Mouse (Mus musculus): ENCODE results near the gene Lhfp.

Gene Lhfp

DNA sequence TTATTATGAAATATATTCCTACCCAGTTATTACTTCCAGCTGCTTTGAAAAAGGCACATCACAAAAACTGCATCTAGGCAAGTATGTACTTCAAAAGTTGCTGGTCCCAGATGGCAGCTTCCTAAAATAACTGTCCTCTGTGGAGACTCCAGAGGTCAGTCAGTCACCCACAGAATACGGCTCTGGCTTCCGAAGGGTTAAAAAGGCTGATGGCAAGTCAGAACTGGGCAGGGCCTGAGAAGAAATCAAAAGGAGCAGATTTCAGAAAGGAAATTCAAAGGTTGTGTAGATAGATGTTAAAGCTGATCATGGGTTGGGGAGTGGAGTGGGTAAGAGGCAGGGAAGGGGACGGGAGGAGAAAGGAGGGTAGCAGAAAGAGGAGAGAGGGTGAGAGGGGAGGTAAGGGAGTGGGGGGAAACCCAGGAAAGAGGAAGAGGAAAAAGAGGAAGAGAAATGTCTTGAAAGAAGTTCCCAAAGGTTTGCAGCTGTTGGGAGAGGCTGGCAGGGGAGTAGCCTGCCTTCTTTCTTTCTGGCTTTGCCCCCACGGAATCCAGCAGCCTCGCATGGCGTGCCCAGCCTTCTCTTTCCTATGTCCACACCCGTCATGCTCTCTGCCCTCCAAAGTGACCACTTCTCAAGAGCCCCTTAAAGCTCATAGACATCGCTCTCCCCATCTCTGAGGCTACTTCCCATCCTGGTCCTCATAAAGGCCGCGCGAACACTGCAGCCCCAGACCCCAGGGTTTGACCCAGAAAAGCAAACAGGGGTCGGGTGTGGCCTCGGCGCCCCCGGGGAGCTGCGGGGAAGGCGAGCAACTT is 526 bp upstream of the Lhfp start:
- in situ Hi-C loops (cut with MboI; ENCODE audit: low sequenced_read_pairs), result no loop called here

DNA sequence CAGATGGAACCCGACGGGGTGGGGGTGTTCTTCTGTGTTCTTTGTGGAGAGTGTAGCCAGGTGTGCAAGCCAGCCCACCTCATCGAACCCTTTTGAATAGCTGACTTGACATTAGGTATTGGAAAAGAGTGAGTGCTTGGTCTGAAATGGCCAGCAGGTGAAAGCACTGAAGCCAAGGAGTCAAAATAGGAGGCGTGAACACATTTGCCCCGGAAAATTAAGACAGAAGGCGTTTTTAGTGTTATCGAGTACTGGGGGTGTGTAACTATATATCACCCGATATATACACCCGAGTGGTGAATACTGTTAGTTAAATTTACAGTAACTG is 876 bp downstream of the Lhfp start:
- in situ Hi-C loops (cut with MboI; ENCODE audit: low sequenced_read_pairs), result no loop called here

DNA sequence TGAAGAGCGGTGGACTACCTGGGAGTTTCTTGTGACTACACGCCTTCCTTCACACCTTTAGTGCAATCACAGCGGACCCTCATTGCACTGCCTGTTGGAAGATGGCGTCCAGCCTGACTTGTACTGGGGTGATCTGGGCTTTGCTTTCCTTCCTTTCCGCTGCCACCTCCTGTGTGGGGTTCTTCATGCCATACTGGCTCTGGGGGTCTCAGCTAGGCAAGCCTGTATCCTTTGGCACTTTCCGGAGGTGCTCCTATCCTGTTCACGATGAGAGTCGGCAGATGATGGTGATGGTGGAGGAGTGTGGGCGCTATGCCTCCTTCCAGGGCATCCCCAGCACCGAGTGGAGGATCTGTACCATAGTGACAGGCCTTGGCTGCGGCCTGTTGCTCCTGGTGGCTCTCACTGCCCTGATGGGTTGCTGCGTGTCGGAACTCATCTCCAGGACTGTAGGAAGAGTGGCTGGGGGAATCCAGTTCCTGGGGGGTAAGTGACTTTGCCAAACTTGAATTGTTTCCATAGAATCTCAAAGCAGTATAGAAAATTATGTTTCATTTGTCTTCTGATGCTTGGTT is 2.0 kb downstream of the Lhfp start:
- in situ Hi-C loops (cut with MboI; ENCODE audit: low sequenced_read_pairs), result no loop called here

DNA sequence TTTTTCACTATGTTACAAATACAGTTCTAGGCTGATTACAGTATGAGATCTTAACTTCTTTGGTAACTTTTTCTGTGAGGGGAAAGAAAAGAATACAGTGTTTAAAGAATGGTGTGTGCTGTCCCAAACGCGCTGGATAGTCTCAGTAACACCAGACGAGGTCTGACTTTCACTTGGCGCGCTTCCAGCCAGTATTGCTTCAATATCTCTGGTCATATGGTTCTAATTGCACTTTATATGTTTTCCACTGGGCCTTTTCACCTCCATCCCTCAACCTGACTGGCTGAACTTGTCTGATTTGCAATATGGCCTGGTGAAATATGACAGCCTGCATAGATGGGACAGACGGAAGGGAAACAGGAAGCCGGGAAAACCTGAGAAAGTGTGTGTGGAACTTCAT is 2.9 kb downstream of the Lhfp start:
- in situ Hi-C loops (cut with MboI; ENCODE audit: low sequenced_read_pairs), result no loop called here

DNA sequence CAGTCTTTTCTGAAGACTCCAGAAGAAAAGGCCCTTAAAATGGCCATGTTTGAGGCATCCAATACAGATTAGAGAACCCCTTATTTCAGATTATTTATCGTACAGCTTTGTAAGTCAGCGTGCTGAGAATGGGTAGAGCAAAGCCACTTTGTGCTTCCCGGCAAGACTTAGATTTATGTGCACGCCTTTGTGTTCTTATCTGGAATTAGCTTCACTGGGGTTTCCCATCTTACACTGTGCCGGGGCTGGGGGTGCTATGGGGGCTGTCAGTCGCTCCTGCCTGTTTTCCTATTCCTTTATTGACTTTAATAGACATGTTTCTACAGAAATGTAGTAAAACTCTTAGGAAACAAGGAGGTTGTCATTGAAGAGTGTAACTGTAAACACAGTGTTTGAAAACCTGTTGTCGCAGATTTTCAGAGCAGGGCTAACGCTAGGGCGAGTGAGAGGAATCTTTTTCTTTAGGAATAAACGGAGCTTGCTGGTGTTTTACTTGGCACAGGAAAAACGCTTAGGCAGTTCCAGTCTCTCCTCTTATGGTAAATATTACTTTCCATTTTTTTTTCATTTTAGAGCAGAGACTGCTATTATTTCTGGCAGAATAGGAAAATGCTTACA is 3.5 kb downstream of the Lhfp start:
- in situ Hi-C loops (cut with MboI; ENCODE audit: low sequenced_read_pairs), result no loop called here

DNA sequence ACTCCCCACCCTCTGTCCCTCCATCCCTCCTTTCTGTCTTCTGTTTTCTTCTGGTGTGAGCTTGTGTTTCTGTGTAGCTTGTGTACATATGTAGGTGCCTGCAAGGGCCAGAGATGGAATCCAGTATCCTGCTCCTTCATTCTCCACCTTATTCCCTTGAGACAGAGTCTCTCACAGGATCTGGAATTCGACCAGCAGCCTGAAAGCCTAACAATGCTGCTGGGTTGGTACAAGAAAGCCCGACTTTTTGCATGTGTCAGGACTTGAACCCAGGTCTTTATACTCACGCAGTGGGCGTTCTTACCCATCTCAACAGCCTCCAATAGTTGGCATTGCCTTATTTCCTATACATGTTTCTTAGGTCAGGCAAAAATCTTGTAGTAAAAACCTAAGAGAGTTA is 4.4 kb downstream of the Lhfp start:
- in situ Hi-C loops (cut with MboI; ENCODE audit: low sequenced_read_pairs), result no loop called here

DNA sequence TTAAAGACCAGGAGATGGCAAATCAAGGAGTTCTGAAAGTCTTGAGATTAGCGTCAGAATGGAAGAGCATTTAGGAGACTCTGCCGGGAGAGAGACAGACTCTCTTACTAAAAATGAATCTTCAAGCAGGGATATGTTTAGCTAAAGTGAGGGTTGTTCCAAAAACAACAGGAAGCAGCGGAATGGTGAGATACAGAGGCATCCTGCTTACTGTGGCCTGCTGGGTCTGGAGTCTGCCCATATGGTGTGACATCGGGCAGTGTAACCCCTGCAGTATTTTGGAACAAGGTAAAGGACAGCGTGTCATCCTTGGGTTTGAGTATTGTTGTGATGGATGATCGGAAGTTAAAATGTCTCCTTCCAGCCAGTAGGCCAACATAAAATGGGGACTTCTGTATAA is 5.0 kb downstream of the Lhfp start:
- in situ Hi-C loops (cut with MboI; ENCODE audit: low sequenced_read_pairs), result no loop called here

DNA sequence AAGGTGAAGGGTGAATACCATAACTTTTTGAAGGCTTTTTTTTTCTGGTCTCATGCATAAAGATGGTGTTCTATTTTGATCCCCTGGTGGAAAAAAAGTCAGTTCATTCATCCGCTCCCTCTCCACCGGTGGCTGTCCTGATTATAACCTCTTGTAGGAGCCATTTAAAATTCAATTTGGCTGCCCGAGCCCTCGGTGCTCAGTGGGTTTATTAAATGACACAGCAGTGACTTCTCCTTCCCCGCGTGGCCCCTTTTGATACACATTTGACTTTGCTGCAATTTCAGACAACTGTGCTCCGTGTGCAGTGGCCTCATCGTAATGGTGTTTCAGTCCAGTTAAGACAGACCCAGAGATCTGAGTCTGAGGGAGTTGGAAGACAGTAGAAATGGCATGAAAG is 11.1 kb downstream of the Lhfp start:
- in situ Hi-C loops (cut with MboI; ENCODE audit: low sequenced_read_pairs), result no loop called here

DNA sequence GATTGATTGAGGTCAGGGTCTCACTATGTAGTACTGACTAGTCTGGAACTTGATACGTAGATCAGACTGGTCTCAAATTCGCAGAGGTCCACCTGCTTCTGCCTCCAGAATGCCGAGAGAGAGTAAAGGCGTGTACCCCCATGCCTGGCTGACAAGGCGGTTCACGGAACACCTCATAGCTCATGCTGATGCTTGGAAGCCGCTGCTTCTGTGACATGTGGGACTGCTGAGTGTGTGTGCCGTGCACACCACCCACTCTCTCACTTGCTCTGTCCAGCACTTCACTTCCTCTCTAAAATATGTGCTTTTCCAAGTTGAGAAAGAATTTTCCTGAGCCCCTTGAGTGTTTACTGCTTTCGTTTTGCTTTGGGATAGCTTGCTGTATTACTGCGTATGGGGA is 15.1 kb downstream of the Lhfp start:
- in situ Hi-C loops (cut with MboI; ENCODE audit: low sequenced_read_pairs), result no loop called here

DNA sequence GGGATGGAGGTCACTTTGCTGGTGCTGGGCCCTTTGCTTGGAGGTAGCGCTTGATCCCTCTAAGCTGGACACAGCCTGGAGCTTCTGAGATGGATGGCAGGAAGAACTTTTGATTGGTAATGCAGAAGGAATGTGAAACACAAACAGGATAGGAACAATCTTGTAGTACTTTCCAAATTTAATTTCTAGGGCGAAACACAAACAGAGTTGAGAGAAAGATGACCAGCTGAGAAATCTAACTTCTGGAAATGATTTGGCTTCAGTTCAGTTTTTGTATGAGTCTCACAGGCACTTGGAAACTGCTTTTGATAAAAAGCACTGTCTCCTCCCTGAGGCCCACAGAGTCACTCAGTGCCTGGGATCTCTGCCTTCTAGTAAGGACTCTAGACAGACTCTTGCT is 18.6 kb downstream of the Lhfp start:
- in situ Hi-C loops (cut with MboI; ENCODE audit: low sequenced_read_pairs), result no loop called here

DNA sequence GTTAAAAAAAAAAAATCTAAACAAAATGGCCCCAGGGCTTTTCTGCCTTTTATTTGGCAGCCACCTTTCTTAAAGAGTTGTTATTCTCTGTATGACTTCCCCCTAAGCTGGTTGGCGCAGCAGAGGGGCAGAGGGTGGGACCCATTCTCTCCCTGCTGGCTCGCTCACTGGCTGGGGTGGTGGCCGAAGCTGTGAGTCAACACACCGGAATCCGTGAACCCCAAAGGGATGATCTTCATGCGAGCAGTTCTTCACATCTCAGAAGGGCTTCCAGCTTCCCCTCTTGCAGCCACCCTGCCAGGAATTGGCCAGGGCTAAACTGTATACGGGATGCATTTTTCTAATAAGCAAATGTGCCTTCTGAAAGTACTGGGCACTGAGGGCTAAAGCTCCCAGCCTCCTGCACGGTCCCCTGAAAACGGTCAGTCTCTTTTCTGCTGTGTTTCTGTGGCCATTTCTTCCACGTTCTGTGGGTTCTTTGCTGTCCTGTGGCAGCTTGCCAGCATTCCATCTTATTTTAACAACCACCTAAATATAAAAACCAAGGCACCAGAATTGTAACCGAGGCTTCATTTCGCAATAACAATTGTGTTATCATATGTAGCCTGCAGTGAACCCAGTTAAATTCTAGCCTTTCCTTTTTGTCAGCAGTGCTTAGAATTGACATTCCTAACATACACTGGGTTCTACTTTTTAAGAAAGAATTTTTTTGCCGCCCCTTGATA is 22.3 kb downstream of the Lhfp start:
- in situ Hi-C loops (cut with MboI; ENCODE audit: low sequenced_read_pairs), result no loop called here

DNA sequence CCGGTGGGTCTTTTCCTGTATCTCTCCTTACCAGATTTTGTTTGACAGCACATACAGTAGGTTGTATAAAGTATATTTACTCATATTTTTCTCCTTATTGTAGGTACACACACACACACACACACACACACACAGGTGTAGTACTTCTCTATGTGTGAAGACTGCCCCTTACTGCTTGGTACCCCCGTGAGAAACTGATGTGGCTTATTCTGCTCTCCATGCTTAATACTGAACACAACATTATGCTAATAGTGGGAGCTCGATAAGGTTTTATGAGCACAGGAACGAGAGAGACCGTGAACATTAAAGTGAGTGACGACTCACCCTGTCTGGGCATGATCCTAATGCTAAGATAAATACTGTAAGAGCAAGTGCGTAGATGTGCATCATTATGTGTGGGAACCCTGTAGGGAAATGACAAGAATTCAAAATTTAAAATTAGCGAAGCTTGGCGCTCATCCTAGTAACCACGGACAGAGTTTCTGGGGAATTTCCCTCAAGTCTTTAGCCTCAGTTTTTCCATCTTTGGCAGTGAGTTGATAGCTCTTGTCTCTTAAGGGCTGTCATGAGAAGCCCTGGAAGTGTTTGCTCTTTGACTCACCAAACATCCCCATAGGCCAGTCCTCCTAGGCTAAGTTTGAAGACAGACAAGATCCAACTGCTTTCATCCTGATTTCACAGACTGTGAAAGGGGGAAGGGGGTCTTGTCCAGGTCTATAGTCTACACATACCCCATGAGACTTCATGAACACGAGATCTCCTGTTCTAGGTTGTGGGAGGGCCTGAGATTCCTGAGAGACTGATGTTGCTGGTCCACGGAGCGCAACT is 24.2 kb downstream of the Lhfp start:
- in situ Hi-C loops (cut with MboI; ENCODE audit: low sequenced_read_pairs), result no loop called here

DNA sequence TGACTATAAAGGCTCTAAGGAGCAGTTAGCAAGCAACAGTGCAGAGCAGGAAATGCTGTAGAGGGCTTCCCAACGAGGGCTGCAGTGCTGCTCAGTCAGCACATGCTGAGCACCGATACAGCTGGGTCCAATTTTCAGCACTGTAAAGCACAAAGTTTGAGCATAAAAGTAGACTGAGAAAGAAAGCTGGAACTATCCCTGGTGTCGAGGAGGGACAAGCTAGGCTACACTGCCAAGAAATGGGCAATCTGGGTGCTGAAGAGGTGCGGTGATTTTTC is 24.7 kb downstream of the Lhfp start:
- in situ Hi-C loops (cut with MboI; ENCODE audit: low sequenced_read_pairs), result no loop called here

DNA sequence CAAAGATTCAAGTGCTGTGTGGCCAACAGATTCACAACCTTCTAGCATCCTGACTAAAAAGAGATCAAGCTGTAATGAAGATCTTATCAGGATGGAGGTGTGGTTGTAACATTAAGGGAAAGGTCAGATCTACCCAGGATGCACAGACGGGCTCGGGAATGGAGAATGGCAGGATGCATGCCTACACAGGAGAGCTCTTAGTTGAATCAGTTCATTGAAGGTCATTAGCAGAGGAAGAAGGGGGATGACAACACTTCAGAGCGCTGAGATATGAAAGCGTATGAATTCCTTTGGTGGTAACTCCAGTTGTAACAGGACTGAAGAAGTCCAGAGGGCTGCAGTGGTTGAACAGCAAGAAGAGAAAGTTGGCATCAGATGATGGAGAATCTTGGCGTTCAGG is 27.1 kb downstream of the Lhfp start:
- in situ Hi-C loops (cut with MboI; ENCODE audit: low sequenced_read_pairs), result no loop called here

DNA sequence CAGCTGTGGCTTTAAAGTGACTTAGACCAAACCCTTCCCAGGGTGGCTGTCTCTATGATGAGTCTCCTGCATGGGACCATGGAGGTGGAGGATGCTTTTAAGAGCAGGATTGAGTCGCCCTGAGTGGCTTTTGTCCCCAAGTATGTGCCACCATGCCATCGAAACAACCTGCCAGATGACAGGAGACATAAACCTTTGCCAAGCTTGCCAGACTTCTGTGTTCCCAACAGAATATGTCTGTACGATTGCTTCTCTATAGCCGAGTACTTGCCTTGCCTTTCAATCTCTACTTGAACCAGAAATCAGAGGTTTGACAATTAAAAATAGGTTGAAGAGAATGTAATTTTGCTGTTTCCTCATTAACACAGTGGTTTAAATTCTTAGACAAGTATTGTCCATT is 32.9 kb downstream of the Lhfp start:
- in situ Hi-C loops (cut with MboI; ENCODE audit: low sequenced_read_pairs), result no loop called here

DNA sequence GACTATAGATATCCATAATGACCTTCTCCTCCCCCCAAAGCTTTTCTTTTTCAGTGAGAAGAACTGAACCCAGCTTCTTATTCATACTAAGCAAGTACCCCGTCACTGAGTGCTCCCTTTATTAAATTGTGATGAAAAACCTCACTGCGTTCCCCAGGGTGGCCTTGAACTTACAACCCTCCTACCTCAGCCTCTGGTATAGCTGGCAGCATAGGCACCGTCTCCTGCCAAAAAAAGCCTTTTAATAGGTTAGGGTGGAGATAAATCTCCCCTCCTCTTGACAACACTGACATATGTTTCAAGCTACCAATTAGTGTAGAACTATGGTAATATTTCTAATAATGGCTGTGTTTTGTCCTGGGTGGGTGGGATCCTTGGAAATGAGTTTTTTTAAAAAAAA is 33.4 kb downstream of the Lhfp start:
- in situ Hi-C loops (cut with MboI; ENCODE audit: low sequenced_read_pairs), result no loop called here

DNA sequence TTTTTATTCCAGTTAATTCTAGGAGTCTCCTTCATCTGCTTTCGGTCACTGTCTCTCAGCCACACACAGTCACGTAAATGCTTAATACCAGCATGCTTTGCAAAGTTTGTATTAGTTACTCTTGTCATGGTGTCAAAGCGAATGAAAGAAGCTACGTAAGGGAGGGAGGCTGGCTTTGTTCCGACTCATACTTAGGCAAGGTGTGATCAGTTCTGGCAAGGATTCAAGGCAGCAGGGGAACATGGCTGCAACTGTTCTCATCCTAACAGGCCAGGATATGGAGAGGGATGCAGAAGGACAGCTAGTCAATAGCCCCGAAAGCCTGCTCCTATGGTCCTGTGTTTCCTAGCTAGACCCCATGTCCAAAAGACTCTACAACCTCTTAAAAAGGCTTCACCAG is 39.0 kb downstream of the Lhfp start:
- in situ Hi-C loops (cut with MboI; ENCODE audit: low sequenced_read_pairs), result no loop called here

DNA sequence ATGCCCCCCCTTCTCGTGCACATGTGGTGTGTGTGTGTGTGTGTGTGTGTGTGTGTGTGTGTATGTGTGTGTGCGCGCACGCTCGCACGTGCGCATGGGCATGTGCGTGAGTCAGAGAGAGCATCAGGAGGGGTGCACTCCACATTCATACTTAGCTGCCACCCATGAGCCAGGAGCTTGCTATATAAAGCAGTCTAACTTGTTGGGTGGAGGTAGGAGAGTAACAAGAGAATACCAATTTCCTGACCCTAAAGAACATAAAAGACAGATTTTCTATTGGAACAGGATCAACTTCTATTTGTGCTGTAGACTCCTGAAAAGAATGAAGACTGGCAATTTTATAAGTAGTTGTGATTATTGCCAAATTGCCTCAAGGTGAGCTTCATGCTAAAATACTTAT is 39.4 kb downstream of the Lhfp start:
- in situ Hi-C loops (cut with MboI; ENCODE audit: low sequenced_read_pairs), result no loop called here

DNA sequence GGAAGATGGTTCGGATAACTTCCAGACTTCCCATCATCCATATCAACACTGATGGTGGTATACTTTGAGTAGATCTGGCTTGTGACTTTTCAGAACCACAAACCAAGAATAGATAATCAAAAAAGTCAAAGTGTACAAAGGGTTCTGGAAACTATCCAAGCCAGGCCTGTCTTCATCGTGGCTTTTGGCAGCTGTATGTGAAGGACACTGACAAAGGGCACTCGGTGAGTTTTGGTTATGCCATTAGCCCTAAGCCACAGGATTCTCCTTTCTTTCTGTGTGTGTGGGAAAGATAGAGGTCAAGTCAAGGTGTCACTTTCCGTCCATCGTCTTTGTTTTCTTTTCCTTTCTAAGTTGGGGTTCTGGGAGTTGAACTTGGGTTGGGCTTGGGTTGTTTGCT is 42.4 kb downstream of the Lhfp start:
- in situ Hi-C loops (cut with MboI; ENCODE audit: low sequenced_read_pairs), result no loop called here

DNA sequence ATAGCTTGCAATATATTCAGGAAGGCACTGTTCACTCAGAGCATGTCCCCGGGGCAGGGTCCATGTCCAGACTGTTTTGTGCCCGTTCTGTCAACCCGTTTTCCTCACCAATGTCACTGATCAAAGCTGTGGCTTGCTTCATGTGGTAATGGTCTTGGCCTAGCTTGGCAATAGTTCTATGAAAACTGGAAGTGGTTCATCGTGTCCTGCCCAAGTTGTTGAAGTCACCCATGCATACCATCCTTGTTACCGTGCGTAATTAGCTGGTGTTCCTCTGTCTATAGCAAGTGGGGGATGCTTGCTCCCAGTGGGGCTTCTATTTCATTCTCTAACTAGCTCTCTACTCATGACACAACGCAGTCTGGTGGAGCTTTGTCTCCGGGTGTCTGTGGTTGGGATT is 43.5 kb downstream of the Lhfp start:
- in situ Hi-C loops (cut with MboI; ENCODE audit: low sequenced_read_pairs), result no loop called here

DNA sequence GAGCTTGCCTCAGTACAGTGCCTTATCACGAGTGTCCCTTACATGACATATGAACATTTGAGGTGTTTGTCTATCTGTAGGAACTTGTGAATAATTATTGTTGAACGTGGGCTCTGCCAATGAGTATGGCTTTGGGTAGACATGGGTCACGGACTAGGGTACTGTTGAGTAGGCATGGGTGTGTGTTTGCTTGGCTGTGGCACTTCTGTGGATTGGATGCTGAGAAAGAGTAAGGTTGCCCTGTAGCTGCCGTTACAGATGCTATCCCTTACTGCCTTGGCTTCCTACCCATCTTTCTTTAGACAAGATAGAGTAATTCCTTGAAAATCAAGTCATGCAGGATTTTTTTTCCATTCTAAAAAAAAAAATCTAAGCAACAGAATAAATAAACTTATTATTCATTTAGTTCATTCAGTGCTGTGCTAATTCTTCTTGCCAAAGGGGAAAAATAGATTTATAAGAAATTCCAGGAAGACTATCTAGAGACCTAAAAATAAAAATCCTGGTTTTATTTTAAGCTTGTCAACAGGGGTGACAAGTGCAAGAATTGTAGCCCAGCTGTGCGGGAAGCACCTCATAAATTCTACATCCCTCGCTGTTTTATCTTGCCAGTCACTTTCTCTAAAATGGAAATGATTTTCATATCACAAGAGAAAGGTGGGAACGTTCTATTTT is 45.3 kb downstream of the Lhfp start:
- in situ Hi-C loops (cut with MboI; ENCODE audit: low sequenced_read_pairs), result no loop called here
